Mouse (Mus musculus): ENCODE data around the gene Dapp1.
"Not testable (repeated sequence)": the region's sequence is repeated elsewhere in the genome, so short reads cannot be mapped to it uniquely, and the experiment has no call there.

The Dapp1 gene

GRCm38 (mm10) chr3:137954256-137954916 is 27.0 kb downstream of the Dapp1 start:
- DNase-seq (ENCODE audit: low spot score), result no peak

GRCm38 (mm10) chr3:137952914-137953880 is 28.1 kb downstream of the Dapp1 start:
- peak; percentile 56 for DNase-seq (ENCODE audit: low spot score)

GRCm38 (mm10) chr3:137952225-137952913 is 29.0 kb downstream of the Dapp1 start:
- peak; percentile 48 for DNase-seq (ENCODE audit: low spot score)

GRCm38 (mm10) chr3:137951819-137952218 is 29.5 kb downstream of the Dapp1 start:
- no peak for DNase-seq (ENCODE audit: low spot score)

- DNase-seq (ENCODE audit: low spot score), result not testable (repeated sequence)
These were observed 30.0 kb downstream of the Dapp1 start for GRCm38 (mm10) chr3:137951302-137951701.

GRCm38 (mm10) chr3:137950191-137950885 is 31.0 kb downstream of the Dapp1 start:
- no peak for DNase-seq (ENCODE audit: low spot score)

GRCm38 (mm10) chr3:137947525-137947924 is 33.8 kb downstream of the Dapp1 start:
- peak; percentile 45 for DNase-seq (ENCODE audit: low spot score)

- no peak for DNase-seq (ENCODE audit: low spot score)
These were observed 34.5 kb downstream of the Dapp1 start for GRCm38 (mm10) chr3:137946827-137947226.

- no peak for DNase-seq (ENCODE audit: low spot score)
These were observed 37.6 kb downstream of the Dapp1 start for GRCm38 (mm10) chr3:137943737-137944154.

GRCm38 (mm10) chr3:137942098-137942622 is 39.2 kb downstream of the Dapp1 start:
- no peak for DNase-seq (ENCODE audit: low spot score)

- DNase-seq (ENCODE audit: low spot score), result no peak
These were observed 39.8 kb downstream of the Dapp1 start for GRCm38 (mm10) chr3:137941555-137941954.

GRCm38 (mm10) chr3:137940757-137941156 is 40.6 kb downstream of the Dapp1 start:
- no peak for DNase-seq (ENCODE audit: low spot score)

GRCm38 (mm10) chr3:137938608-137939007 is 42.7 kb downstream of the Dapp1 start:
- DNase-seq (ENCODE audit: low spot score), result peak; percentile 64

GRCm38 (mm10) chr3:137936541-137936940 is 44.8 kb downstream of the Dapp1 start:
- no peak for DNase-seq (ENCODE audit: low spot score)

- DNase-seq (ENCODE audit: low spot score), result no peak
These were observed 45.5 kb downstream of the Dapp1 start for GRCm38 (mm10) chr3:137935570-137936525.

- no peak for DNase-seq (ENCODE audit: low spot score)
These were observed 47.4 kb downstream of the Dapp1 start for GRCm38 (mm10) chr3:137933986-137934385.

- no peak for DNase-seq (ENCODE audit: low spot score)
These were observed 48.6 kb downstream of the Dapp1 start for GRCm38 (mm10) chr3:137932748-137933147.

GRCm38 (mm10) chr3:137929940-137930339 is 51.4 kb downstream of the Dapp1 start:
- no peak for DNase-seq (ENCODE audit: low spot score)

- DNase-seq (ENCODE audit: low spot score), result no peak
These were observed 54.3 kb downstream of the Dapp1 start for GRCm38 (mm10) chr3:137927010-137927409.

GRCm38 (mm10) chr3:137920594-137920993 is 60.8 kb downstream of the Dapp1 start:
- DNase-seq (ENCODE audit: low spot score), result no peak

Measured in lung, postnatal 25 days (tissue).